Mouse (Mus musculus): ENCODE measurements around the gene Tsacc. TPM values are rescaled to one million over a fixed set of nuclear protein-coding genes. Genes with fewer than 3 reads are reported as not detected.
A peak's percentile ranks its signal among the peaks of the same experiment; 100 is the strongest.

Tsacc gene
- total RNA-seq, 2 experiments from 2014 or later: 3.5 to 3.7 TPM

GRCm38 (mm10) chr3:88244071-88244470, 52.7 kb downstream of the Tsacc start:
- intact Hi-C loops (cut with DNase I): loop anchor here (2.0 to 5.0 kb wide), 2 partner anchors 33 to 157 kb away; no protein-coding TSS in a partner anchor
- peak in 1 of 2 experiments; percentile 51 for DNase-seq (ENCODE audit: low spot score in 2 of 2)

GRCm38 (mm10) chr3:88242531-88242930, 54.3 kb downstream of the Tsacc start:
- intact Hi-C loops (cut with DNase I): loop anchor here (1.0 to 5.0 kb wide), 2 partner anchors 50 to 155 kb away; no protein-coding TSS in a partner anchor
- peak; percentile 86 to 87 for DNase-seq (ENCODE audit: low spot score in 2 of 2)

GRCm38 (mm10) chr3:88241045-88241786, 55.6 kb downstream of the Tsacc start:
- intact Hi-C loops (cut with DNase I): loop anchor here (5.0 kb wide), 1 partner anchor 154 kb away; no protein-coding TSS in a partner anchor
- DNase-seq (ENCODE audit: low spot score in 2 of 2): peak in 1 of 2 experiments; percentile 1

- DNase-seq (ENCODE audit: low spot score in 2 of 2): peak in 1 of 2 experiments; percentile 43
- intact Hi-C loops (cut with DNase I): no loop called here
Measured at GRCm38 (mm10) chr3:88239446-88239845, 57.4 kb downstream of the Tsacc start.

GRCm38 (mm10) chr3:88238866-88239391, 57.9 kb downstream of the Tsacc start:
- DNase-seq (ENCODE audit: low spot score in 2 of 2): peak in 1 of 2 experiments; percentile 55

GRCm38 (mm10) chr3:88237556-88238194, 59.1 kb downstream of the Tsacc start:
- intact Hi-C loops (cut with DNase I): no loop called here
- peak in 1 of 2 experiments; percentile 33 for DNase-seq (ENCODE audit: low spot score in 2 of 2)

More at GRCm38 (mm10) chr3:88238866-88239391, 57.9 kb downstream of the Tsacc start:
- intact Hi-C loops (cut with DNase I): no loop called here

- no peak for DNase-seq (ENCODE audit: low spot score in 2 of 2)
- intact Hi-C loops (cut with DNase I): no loop called here
Measured at GRCm38 (mm10) chr3:88237161-88237555, 59.6 kb downstream of the Tsacc start.

GRCm38 (mm10) chr3:88235616-88236015, 61.2 kb downstream of the Tsacc start:
- no peak for DNase-seq (ENCODE audit: low spot score in 2 of 2)
- intact Hi-C loops (cut with DNase I): no loop called here

- intact Hi-C loops (cut with DNase I): no loop called here
- peak in 1 of 2 experiments; percentile 43 for DNase-seq (ENCODE audit: low spot score in 2 of 2)
Measured at GRCm38 (mm10) chr3:88235216-88235615, 61.6 kb downstream of the Tsacc start.

GRCm38 (mm10) chr3:88234041-88234440, 62.8 kb downstream of the Tsacc start:
- intact Hi-C loops (cut with DNase I): no loop called here
- DNase-seq (ENCODE audit: low spot score in 2 of 2): peak in 1 of 2 experiments; percentile 2

- DNase-seq (ENCODE audit: low spot score in 2 of 2): peak in 1 of 2 experiments; percentile 46
- intact Hi-C loops (cut with DNase I): loop anchor here (1.0 kb wide), 2 partner anchors 11 to 28 kb away; no protein-coding TSS in a partner anchor
Measured at GRCm38 (mm10) chr3:88232851-88233649, 63.7 kb downstream of the Tsacc start.

Other genes with a start within 250 kb of the Tsacc start
- gene Naxe, start 238.5 kb downstream of the Tsacc start, total RNA-seq (2021): 10 to 100 TPM; 66.6 to 74.9 TPM
- not detected for gene Ttc24, start 218.7 kb downstream of the Tsacc start, total RNA-seq (2021)
- gene Iqgap3, start 215.0 kb downstream of the Tsacc start, total RNA-seq (2021): under 1 TPM; 0.21 to 0.44 TPM
- gene Mef2d, start 154.6 kb downstream of the Tsacc start, total RNA-seq (2021): 100 to 1,000 TPM; 211 to 225 TPM
- not detected for gene Rhbg, start 42.3 kb downstream of the Tsacc start, total RNA-seq (2021)
- under 1 TPM; 0.37 to 0.41 TPM for gene Gm38392, start 9.8 kb downstream of the Tsacc start, total RNA-seq (2021)
- gene Cct3, start 117 bp upstream of the Tsacc start, total RNA-seq (2021): 100 to 1,000 TPM; 179 to 187 TPM
- 10 to 100 TPM; 91.0 to 91.4 TPM for gene Glmp, start 28.0 kb upstream of the Tsacc start, total RNA-seq (2021)
- gene Tmem79, start 39.1 kb upstream of the Tsacc start, total RNA-seq (2021): 1 to 10 TPM; 1.2 to 2.6 TPM
- 10 to 100 TPM; 68.4 to 77.9 TPM for gene Smg5, start 39.3 kb upstream of the Tsacc start, total RNA-seq (2021)
- 1 to 10 TPM; 4.9 to 5.2 TPM for gene Paqr6, start 67.6 kb upstream of the Tsacc start, total RNA-seq (2021)
- 1 to 10 TPM; 1.0 to 1.1 TPM for gene Bglap3, start 75.7 kb upstream of the Tsacc start, total RNA-seq (2021)
- not detected for gene Bglap2, start 81.7 kb upstream of the Tsacc start, total RNA-seq (2021)
- 1 to 10 TPM in 1 of 2 experiments, under 1 TPM in 1; 0.96 to 4.2 TPM for gene Bglap, start 87.5 kb upstream of the Tsacc start, total RNA-seq (2021)
- gene Pmf1, start 113.3 kb upstream of the Tsacc start, total RNA-seq (2021): 1 to 10 TPM; 5.1 to 6.2 TPM
- gene Slc25a44, start 128.1 kb upstream of the Tsacc start, total RNA-seq (2021): 10 to 100 TPM; 77.4 to 79.3 TPM
- gene Sema4a, start 164.2 kb upstream of the Tsacc start, total RNA-seq (2021): 10 to 100 TPM; 49.2 to 57.9 TPM
- gene Lmna, start 213.0 kb upstream of the Tsacc start, total RNA-seq (2021): 10 to 100 TPM; 42.1 to 48.7 TPM
- gene Mex3a, start 235.4 kb upstream of the Tsacc start, total RNA-seq (2021): 1 to 10 TPM; 2.8 to 3.0 TPM

Measured in left cerebral cortex, postnatal 25 days (tissue).